Mouse (Mus musculus): ENCODE results near the gene Rnls. TPM values are rescaled to one million over a fixed set of nuclear protein-coding genes. Genes with fewer than 3 reads are reported as not detected.

Rnls gene
- polyA plus RNA-seq (2012; rRNA removed) = 1.3 and 1.7 TPM in 2 replicates

GRCm38 (mm10) chr19:33391651-33392382 lies at the start of gene Rnls:
Gene Rnls, minus strand, starts transcription at chr19:33392295.

Other genes starting within 250 kb of the Rnls start
- gene Lipo4, start 125.5 kb upstream of the Rnls start, polyA plus RNA-seq (2012; rRNA removed) = not detected in 2 replicates
- not detected in 2 replicates for gene Gm8978, start 233.0 kb upstream of the Rnls start, polyA plus RNA-seq (2012; rRNA removed)

Measured in central nervous system, embryonic 14 days (tissue).